Mouse (Mus musculus) olfactory bulb, adult 2 months (tissue): Measurements from ENCODE around the gene Gm5767.

ENCODE experiments used
- CTCF ChIP-seq: fragments of 200-500 bp; IDR thresholded peaks from 2 replicates; pipeline ENCODE4 v1.5.1; 2012; ENCODE audit warnings: low read depth, mild to moderate bottlenecking, low read length, moderate library complexity; ENCODE audit not compliant: insufficient read depth
- POLR2A ChIP-seq: fragments of 200-500 bp; IDR thresholded peaks from 2 replicates; pipeline ENCODE4 v1.6.1; 2012; ENCODE audit warnings: mild to moderate bottlenecking, low read depth, low read length, moderate library complexity; ENCODE audit not compliant: insufficient read depth

DNA sequence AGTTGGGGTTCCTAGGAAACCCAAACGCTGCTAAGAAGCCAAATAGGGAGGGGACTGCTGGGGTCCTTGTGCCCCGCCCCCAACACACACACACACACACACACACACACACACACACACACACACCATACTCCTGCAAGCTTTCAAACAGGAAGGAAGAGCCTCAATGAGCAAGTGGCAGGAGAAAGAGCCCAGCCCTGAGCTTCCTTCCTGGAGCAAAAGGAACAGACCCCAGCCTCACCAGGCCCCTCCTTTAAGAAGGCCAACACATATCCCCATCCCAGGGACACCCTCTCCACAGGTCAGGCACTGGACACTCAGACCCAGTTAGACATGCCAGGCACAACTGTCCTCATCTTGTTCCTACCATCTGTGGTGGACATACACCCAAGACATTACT is 17.5 kb upstream of the Gm5767 start:
- TF ChIP-seq POLR2A (no peak), CTCF (no peak)
